9 mouse cellular contexts compared by ENCODE assay signal in genomic region chr8:46445964-46446915, GRCm38 (mm10). TPM values are rescaled to one million over a fixed set of nuclear protein-coding genes. Genes with fewer than 3 reads are reported as not detected.
DNase-seq lines count a peak whose midpoint lies in the region; ATAC-seq and TF ChIP-seq lines count a peak whose summit lies in the region.
"Had no signal": no experiment of that assay in that cellular context is flagged by ENCODE, and none has a peak within 500 bp of the region (broad histone marks: within the 10 kb centered on the region; RNA-seq: fewer than 3 reads in every experiment).

No protein-coding gene starts in this region.

- H3K27ac ChIP-seq in lung, embryonic 14.5 days (ENCODE audit: low read depth) = no peak overlapping the region
- peak overlapping the region; percentile 3; the same call in 1 of the 2 replicates for H3K27ac ChIP-seq in kidney, embryonic 16.5 days (ENCODE audit: low read length)
- H3K27ac ChIP-seq in stomach, embryonic 14.5 days (ENCODE audit: low read length) = no peak overlapping the region

- H3K4me1 ChIP-seq in lung, embryonic 14.5 days (ENCODE audit: insufficient read depth) = peaks cover 3% of the 10 kb centered on the region
- H3K4me1 ChIP-seq in kidney, embryonic 16.5 days (ENCODE audit: insufficient read depth, low read length) = peaks cover 9% of the 10 kb centered on the region
- no peaks in the 10 kb centered on the region for H3K4me1 ChIP-seq in stomach, embryonic 14.5 days (ENCODE audit: control insufficient read depth, insufficient read depth, low read length)

- ATAC-seq in lung, embryonic 14.5 days (ENCODE audit: insufficient read depth) = peak; percentile 21; the same call in 1 of the 2 replicates
- 0 out of 2 replicates have a peak, but pooled peaks have one; percentile 64 for ATAC-seq in kidney, embryonic 16.5 days (ENCODE audit: low FRiP score, low TSS enrichment)
- ATAC-seq in stomach, embryonic 14.5 days (ENCODE audit: insufficient number of reproducible peaks, insufficient read depth, low FRiP score, low read depth) = peak; percentile 77

- H3K4me2 ChIP-seq in lung, embryonic 14.5 days = 0 out of 2 replicates have a peak overlapping the region, but pooled peaks have one; percentile 20
- H3K4me2 ChIP-seq in kidney, embryonic 16.5 days (replicated peaks; ENCODE audit: low read depth, low read length) = no peak overlapping the region
- no peak overlapping the region for H3K4me2 ChIP-seq in stomach, embryonic 14.5 days (replicated peaks; ENCODE audit: low read depth, low read length)

- 21% methylated on average over 12 of the region's 12 CpGs for WGBS in lung, embryonic 14.5 days
- 32% methylated on average over 12 of the region's 12 CpGs for WGBS in kidney, embryonic 16.5 days
- WGBS in stomach, embryonic 14.5 days = 21% methylated on average over 12 of the region's 12 CpGs

- no peaks in the 10 kb centered on the region for H3K36me3 ChIP-seq in lung, embryonic 14.5 days (ENCODE audit: insufficient read depth)
- H3K36me3 ChIP-seq in kidney, embryonic 16.5 days (ENCODE audit: insufficient read depth, low read length) = no peaks in the 10 kb centered on the region
- no peaks in the 10 kb centered on the region for H3K36me3 ChIP-seq in stomach, embryonic 14.5 days (ENCODE audit: control insufficient read depth, insufficient read depth, low read length)

- H3K9ac ChIP-seq in lung, embryonic 14.5 days = no peak overlapping the region
- no peak overlapping the region for H3K9ac ChIP-seq in kidney, embryonic 16.5 days (replicated peaks; ENCODE audit: low read length)
- no peak overlapping the region for H3K9ac ChIP-seq in stomach, embryonic 14.5 days (replicated peaks; ENCODE audit: low read depth, low read length)

- no peak overlapping the region for H3K4me3 ChIP-seq in lung, embryonic 14.5 days (ENCODE audit: low read depth, low read length)
- H3K4me3 ChIP-seq in kidney, embryonic 16.5 days (ENCODE audit: low read length) = no peak overlapping the region
- no peak overlapping the region for H3K4me3 ChIP-seq in stomach, embryonic 14.5 days (ENCODE audit: low read depth, low read length)

- no peaks in the 10 kb centered on the region for H3K9me3 ChIP-seq in lung, embryonic 14.5 days (ENCODE audit: low read depth, low read length)
- H3K9me3 ChIP-seq in kidney, embryonic 16.5 days (ENCODE audit: low read length) = no peaks in the 10 kb centered on the region
- no peaks in the 10 kb centered on the region for H3K9me3 ChIP-seq in stomach, embryonic 14.5 days (ENCODE audit: control insufficient read depth, low read depth, low read length)

- DNase-seq in adrenal gland, adult 2 months = peak; percentile 19
- DNase-seq in adrenal gland, adult 18-20 months (ENCODE audit: low spot score in 2 of 2) = no peak
- peak; percentile 31 for DNase-seq in lung, embryonic 14.5 days
- no peak for DNase-seq in lung, postnatal 25 days (ENCODE audit: low spot score)
- DNase-seq in gastrocnemius, adult 18-20 months (ENCODE audit: low spot score) = no peak
- DNase-seq in right cerebral cortex, postnatal 36 days (ENCODE audit: low spot score in 2 of 2) = no peak
- DNase-seq: adrenal gland, postnatal 10 days had no signal

- H3K27me3 ChIP-seq in lung, embryonic 14.5 days (ENCODE audit: insufficient read depth, low read length) = no peaks in the 10 kb centered on the region
- no peaks in the 10 kb centered on the region for H3K27me3 ChIP-seq in kidney, embryonic 16.5 days (ENCODE audit: insufficient read depth, low read length)
- H3K27me3 ChIP-seq in stomach, embryonic 14.5 days (ENCODE audit: control insufficient read depth, insufficient read depth, low read length) = no peaks in the 10 kb centered on the region

- TF ChIP-seq CTCF in lung, embryonic 14.5 days (IDR thresholded peaks at IDR 0.05; ENCODE audit: low read depth) = no peak

RNA-seq across cellular contexts. Expression of gene Acsl1, which starts 24.6 kb away (rescaled TPM):
- total RNA-seq in adrenal gland, adult 2 months (2021) = 100 to 1,000 TPM; 620 to 836 TPM
- polyA plus RNA-seq in adrenal gland, adult 2 months (2012; rRNA removed) = 85.5 and 136 TPM in 2 replicates
- 100 to 1,000 TPM; 403 to 767 TPM for total RNA-seq in adrenal gland, adult 18-20 months (2021)
- polyA plus RNA-seq in lung, embryonic 14.5 days (2014; fragmentation: Nextera tagmentation; extraction: Ambion mirVana) = 15.7 and 16.1 TPM in 2 replicates
- polyA plus RNA-seq in kidney, embryonic 16.5 days (2015; fragmentation: Nextera tagmentation; extraction: Ambion mirVana) = 20.6 and 21.3 TPM in 2 replicates
- 17.8 and 18.8 TPM in 2 replicates for polyA plus RNA-seq in stomach, embryonic 14.5 days (2014; fragmentation: Nextera tagmentation; extraction: Ambion mirVana)
- total RNA-seq in gastrocnemius, adult 18-20 months (2021) = 100 to 1,000 TPM; 270 to 281 TPM

Comparison
In these comparisons a context has a peak if more than half of its experiments do, and no peak if none do; other contexts are left out.
1. DNase-seq: peak in adrenal gland, adult 2 months (single experiment) and lung, embryonic 14.5 days (single experiment); none in adrenal gland, adult 18-20 months (0 of 2), lung, postnatal 25 days (single experiment), gastrocnemius, adult 18-20 months (single experiment) and right cerebral cortex, postnatal 36 days (0 of 2).
2. ATAC-seq: peak in every context shown above with its lines; median percentile 77 in stomach, embryonic 14.5 days; 64 in kidney, embryonic 16.5 days; 21 in lung, embryonic 14.5 days.